Mouse (Mus musculus) liver, embryonic 11.5 days (tissue): ENCODE data around the gene Tmem178. TPM values are rescaled to one million over a fixed set of nuclear protein-coding genes. Genes with fewer than 3 reads are reported as not detected.
A peak's percentile ranks its signal among the peaks of the same experiment; 100 is the strongest.

Source experiments
- ATAC-seq: fragments of 200-750 bp; cut with Nextera tagmentation; replicated peaks from 2 replicates; pipeline ENCODE4 v1.8.0; 2017; ENCODE audit warnings: moderate number of reproducible peaks, mild to moderate bottlenecking, moderate TSS enrichment, moderate library complexity; ENCODE audit not compliant: low FRiP score
- DNase-seq: peaks from one replicate; pipeline ENCODE4 v3.0.0-alpha.2; 2017; ENCODE audit warnings: low spot score
- H3K27ac ChIP-seq: fragments of 300-500 bp; sonication (generic); 2 replicates; pipeline ENCODE4 v1.5.1; 2014; ENCODE audit warnings: mild to moderate bottlenecking, low read depth, low read length, control low read depth
- H3K27me3 ChIP-seq: fragments of 300-500 bp; sonication (generic); replicated peaks from 2 replicates; pipeline ENCODE4 v1.6.1; 2014; ENCODE audit warnings: low read length, mixed read lengths; ENCODE audit not compliant: control insufficient read depth, insufficient read depth
- H3K36me3 ChIP-seq: fragments of 300-500 bp; sonication (generic); 2 replicates; pipeline ENCODE4 v1.6.1; 2014; ENCODE audit warnings: mild to moderate bottlenecking, low read length, moderate library complexity, mixed read lengths; ENCODE audit not compliant: control insufficient read depth, insufficient read depth
- H3K4me1 ChIP-seq: fragments of 300-500 bp; sonication (generic); replicated peaks from 2 replicates; pipeline ENCODE4 v1.6.1; 2014; ENCODE audit warnings: low read length, mixed read lengths; ENCODE audit not compliant: control insufficient read depth, insufficient read depth
- H3K4me2 ChIP-seq: fragments of 300-500 bp; sonication (generic); 2 replicates; pipeline ENCODE4 v1.6.1; 2014; ENCODE audit warnings: mild to moderate bottlenecking, control low read depth, moderate library complexity
- H3K4me3 ChIP-seq: fragments of 300-500 bp; sonication (generic); 2 replicates; pipeline ENCODE4 v1.5.1; 2014; ENCODE audit warnings: low read depth, low read length, control low read depth
- H3K9ac ChIP-seq: fragments of 300-500 bp; sonication (generic); 2 replicates; pipeline ENCODE4 v1.6.1; 2014; ENCODE audit warnings: low read depth, low read length, control low read depth
- H3K9me3 ChIP-seq: fragments of 300-500 bp; sonication (generic); 2 replicates; pipeline ENCODE4 v1.6.1; 2016; ENCODE audit warnings: low read length, inconsistent platforms, mixed read lengths; ENCODE audit not compliant: control insufficient read depth
- WGBS: fragments of 180-500 bp; shearing (Covaris S2); extraction: QIAGEN DNeasy Blood & Tissue Kit; methylation state at CpG from one replicate; pipeline ENCODE4 v1.1.7; 2014; 5-methylcytosine and 5-hydroxymethylcytosine counted together
- polyA plus RNA-seq: library from polyadenylated mRNA; unstranded; fragments of >200 nt; fragmentation: Nextera tagmentation; extraction: Ambion mirVana; gene quantifications from 2 replicates; pipeline ENCODE4 v1.2.1, GENCODE M21; 2014

Gene Tmem178
- polyA plus RNA-seq, 1 experiment from 2014 or later, result 1.9 TPM

GRCm38 (mm10) chr17:80970716-80971115 lies 26.3 kb downstream of the Tmem178 start:
- WGBS, result 58% methylated on average over 10 of the region's 10 CpGs
- DNase-seq, result no peak
- H3K27ac ChIP-seq, result no peak overlapping the region
- H3K36me3 ChIP-seq, result no peaks in the 10 kb centered on the region
- H3K4me2 ChIP-seq, result no peak overlapping the region
- H3K9me3 ChIP-seq, result no peaks in the 10 kb centered on the region
- no peak overlapping the region for H3K9ac ChIP-seq
- no peak for ATAC-seq
- no peaks in the 10 kb centered on the region for H3K4me1 ChIP-seq
- H3K27me3 ChIP-seq, result no peaks in the 10 kb centered on the region
- no peak overlapping the region for H3K4me3 ChIP-seq

- Histone ChIP-seq H3K4me2 (no peak overlapping the region), H3K9me3 (no peaks in the 10 kb centered on the region), H3K27ac (no peak overlapping the region), H3K4me1 (no peaks in the 10 kb centered on the region), H3K9ac (no peak overlapping the region), H3K36me3 (no peaks in the 10 kb centered on the region), H3K27me3 (no peaks in the 10 kb centered on the region), H3K4me3 (no peak overlapping the region)
- DNase-seq (no peak), ATAC-seq (no peak)
- WGBS, result 76% methylated on average over 7 of the region's 7 CpGs
Measured at GRCm38 (mm10) chr17:80972891-80973290, 28.5 kb downstream of the Tmem178 start.

- no peaks in the 10 kb centered on the region for H3K27me3 ChIP-seq
- H3K4me2 ChIP-seq, result no peak overlapping the region
- no peaks in the 10 kb centered on the region for H3K36me3 ChIP-seq
- DNase-seq, result no peak
- WGBS, result 76% methylated on average over 5 of the region's 5 CpGs
- no peak overlapping the region for H3K9ac ChIP-seq
- no peak overlapping the region for H3K27ac ChIP-seq
- H3K9me3 ChIP-seq, result no peaks in the 10 kb centered on the region
- H3K4me3 ChIP-seq, result no peak overlapping the region
- no peaks in the 10 kb centered on the region for H3K4me1 ChIP-seq
- ATAC-seq, result no peak
Measured at GRCm38 (mm10) chr17:80977245-80977644, 32.8 kb downstream of the Tmem178 start.

- no peak overlapping the region for H3K27ac ChIP-seq
- no peaks in the 10 kb centered on the region for H3K36me3 ChIP-seq
- no peak for DNase-seq
- H3K9ac ChIP-seq, result no peak overlapping the region
- H3K4me3 ChIP-seq, result no peak overlapping the region
- 82% methylated on average over 10 of the region's 10 CpGs for WGBS
- no peak overlapping the region for H3K4me2 ChIP-seq
- no peaks in the 10 kb centered on the region for H3K27me3 ChIP-seq
- H3K4me1 ChIP-seq, result no peaks in the 10 kb centered on the region
- no peaks in the 10 kb centered on the region for H3K9me3 ChIP-seq
- no peak for ATAC-seq
Measured at GRCm38 (mm10) chr17:80980096-80980495, 35.7 kb downstream of the Tmem178 start.

- no peak for ATAC-seq
- Histone ChIP-seq H3K27ac (no peak overlapping the region), H3K4me1 (no peaks in the 10 kb centered on the region), H3K4me2 (no peak overlapping the region), H3K9me3 (no peaks in the 10 kb centered on the region), H3K36me3 (no peaks in the 10 kb centered on the region), H3K4me3 (no peak overlapping the region), H3K9ac (no peak overlapping the region), H3K27me3 (no peaks in the 10 kb centered on the region)
- no peak for DNase-seq
- WGBS, result 76% methylated on average over 12 of the region's 12 CpGs
Measured at GRCm38 (mm10) chr17:80981721-80982411, 37.4 kb downstream of the Tmem178 start.

- Histone ChIP-seq H3K9ac (no peak overlapping the region), H3K27ac (no peak overlapping the region)
- 0 out of 2 replicates have a peak, but pooled peaks have one; percentile 45 for ATAC-seq
Measured at GRCm38 (mm10) chr17:80982412-80982787, 38.0 kb downstream of the Tmem178 start.

GRCm38 (mm10) chr17:80982976-80983375 lies 38.5 kb downstream of the Tmem178 start:
- Histone ChIP-seq H3K4me2 (no peak overlapping the region), H3K4me1 (no peaks in the 10 kb centered on the region), H3K9ac (no peak overlapping the region), H3K9me3 (no peaks in the 10 kb centered on the region), H3K27ac (no peak overlapping the region), H3K36me3 (no peaks in the 10 kb centered on the region), H3K27me3 (no peaks in the 10 kb centered on the region), H3K4me3 (no peak overlapping the region)
- WGBS, result 80% methylated on average over 10 of the region's 10 CpGs
- DNase-seq, result no peak
- no peak for ATAC-seq

More at GRCm38 (mm10) chr17:80982412-80982787, 38.0 kb downstream of the Tmem178 start:
- Histone ChIP-seq H3K4me1 (no peaks in the 10 kb centered on the region), H3K4me2 (no peak overlapping the region), H3K9me3 (no peaks in the 10 kb centered on the region), H3K27me3 (no peaks in the 10 kb centered on the region), H3K36me3 (no peaks in the 10 kb centered on the region), H3K4me3 (no peak overlapping the region)
- peak; percentile 65 for DNase-seq
- 18% methylated on average over 8 of the region's 8 CpGs for WGBS

GRCm38 (mm10) chr17:80991535-80992127 lies 47.2 kb downstream of the Tmem178 start:
- no peaks in the 10 kb centered on the region for H3K4me1 ChIP-seq
- WGBS, result 64% methylated on average over 8 of the region's 8 CpGs
- no peak for ATAC-seq
- H3K4me2 ChIP-seq, result no peak overlapping the region
- no peaks in the 10 kb centered on the region for H3K36me3 ChIP-seq
- H3K9ac ChIP-seq, result no peak overlapping the region
- no peak for DNase-seq
- no peak overlapping the region for H3K27ac ChIP-seq
- no peak overlapping the region for H3K4me3 ChIP-seq
- H3K9me3 ChIP-seq, result no peaks in the 10 kb centered on the region; the same call in 1 of the 2 replicates
- no peaks in the 10 kb centered on the region for H3K27me3 ChIP-seq

GRCm38 (mm10) chr17:80997226-80997625 lies 52.8 kb downstream of the Tmem178 start:
- 52% methylated on average over 2 of the region's 2 CpGs for WGBS
- no peak overlapping the region for H3K9ac ChIP-seq
- no peaks in the 10 kb centered on the region for H3K4me1 ChIP-seq
- H3K4me3 ChIP-seq, result no peak overlapping the region
- no peak overlapping the region for H3K27ac ChIP-seq
- H3K27me3 ChIP-seq, result no peaks in the 10 kb centered on the region
- DNase-seq (no peak), ATAC-seq (no peak)
- no peaks in the 10 kb centered on the region for H3K36me3 ChIP-seq
- H3K4me2 ChIP-seq, result no peak overlapping the region
- H3K9me3 ChIP-seq, result no peaks in the 10 kb centered on the region; the same call in 1 of the 2 replicates
